Mouse (Mus musculus) hindbrain, embryonic 14.5 days (tissue): Measurements from ENCODE around the gene Sncg. TPM values are rescaled to one million over a fixed set of nuclear protein-coding genes. Genes with fewer than 3 reads are reported as not detected.
A peak's percentile ranks its signal among the peaks of the same experiment; 100 is the strongest.

ENCODE experiments used
- ATAC-seq: fragments of 200-750 bp; cut with Nextera tagmentation; 2 replicates; pipeline ENCODE4 v1.8.0; 2017; ENCODE audit warnings: moderate number of reproducible peaks, mild to moderate bottlenecking, moderate TSS enrichment, moderate library complexity; ENCODE audit not compliant: low FRiP score
- DNase-seq: peaks from one replicate; pipeline ENCODE4 v3.0.0-alpha.2; 2015; ENCODE audit warnings: low spot score
- H3K27ac ChIP-seq: fragments of 300-500 bp; sonication (generic); 2 replicates; pipeline ENCODE4 v1.5.1; 2014; ENCODE audit warnings: mild to moderate bottlenecking, moderate library complexity
- H3K27me3 ChIP-seq: fragments of 300-500 bp; sonication (generic); 2 replicates; pipeline ENCODE4 v1.6.1; 2014; ENCODE audit warnings: mild to moderate bottlenecking, low read length, mixed read lengths; ENCODE audit not compliant: control insufficient read depth, insufficient read depth
- H3K36me3 ChIP-seq: fragments of 300-500 bp; sonication (generic); replicated peaks from 2 replicates; pipeline ENCODE4 v1.6.1; 2014; ENCODE audit not compliant: control insufficient read depth, insufficient read depth
- H3K4me1 ChIP-seq: fragments of 300-500 bp; sonication (generic); replicated peaks from 2 replicates; pipeline ENCODE4 v1.6.1; 2014; ENCODE audit warnings: antibody characterized with exemption, low read length, mixed read lengths; ENCODE audit not compliant: control insufficient read depth, insufficient read depth
- H3K4me2 ChIP-seq: fragments of 300-500 bp; sonication (generic); replicated peaks from 2 replicates; pipeline ENCODE4 v1.6.1; 2014; ENCODE audit warnings: mild to moderate bottlenecking, moderate library complexity
- H3K4me3 ChIP-seq: fragments of 300-500 bp; sonication (generic); replicated peaks from 2 replicates; pipeline ENCODE4 v1.5.1; 2014; ENCODE audit warnings: mild to moderate bottlenecking, low read length
- H3K9ac ChIP-seq: fragments of 300-500 bp; sonication (generic); 2 replicates; pipeline ENCODE4 v1.6.1; 2014
- H3K9me3 ChIP-seq: fragments of 300-500 bp; sonication (generic); 2 replicates; pipeline ENCODE4 v1.6.1; 2016; ENCODE audit warnings: low read length; ENCODE audit not compliant: control insufficient read depth
- WGBS: fragments of 180-500 bp; shearing (Covaris S2); extraction: QIAGEN DNeasy Blood & Tissue Kit; methylation state at CpG from one replicate; pipeline ENCODE4 v1.1.7; 2014; 5-methylcytosine and 5-hydroxymethylcytosine counted together
- polyA plus RNA-seq: library from polyadenylated mRNA; unstranded; fragments of >200 nt; fragmentation: Nextera tagmentation; extraction: Ambion mirVana; gene quantifications from 2 replicates; pipeline ENCODE4 v1.2.1, GENCODE M21; 2014

The Sncg gene
- polyA plus RNA-seq, 1 experiment from 2014 or later: 251 TPM

DNA sequence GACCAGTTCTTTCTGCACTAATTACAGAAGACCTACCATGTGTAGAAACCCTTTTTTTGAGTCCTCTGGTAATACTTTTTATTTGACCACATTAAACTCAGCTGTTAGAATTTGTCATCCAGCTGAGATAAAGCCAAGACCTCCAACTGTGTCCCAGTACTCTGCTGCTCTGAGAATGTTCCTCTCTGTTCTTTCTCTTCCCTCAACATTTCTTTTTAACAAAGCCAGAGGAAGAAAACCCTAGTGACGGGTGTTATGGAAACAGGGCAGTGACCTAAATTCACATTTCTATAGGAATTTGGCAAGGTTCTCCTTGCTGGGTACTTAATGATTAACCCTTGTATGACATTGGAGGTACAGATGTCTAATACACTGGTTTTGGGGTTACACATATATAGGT lies 35.1 kb downstream of the Sncg start:
- no peak overlapping the region for H3K4me3 ChIP-seq
- H3K9ac ChIP-seq: no peak overlapping the region
- peaks cover 97% of the 10 kb centered on the region for H3K36me3 ChIP-seq
- ATAC-seq (no peak), DNase-seq (peak; percentile 33)
- no peak overlapping the region for H3K4me2 ChIP-seq
- H3K27me3 ChIP-seq: no peaks in the 10 kb centered on the region
- H3K9me3 ChIP-seq: no peaks in the 10 kb centered on the region
- H3K27ac ChIP-seq: no peak overlapping the region
- WGBS: 59% methylated on average over 1 of the region's 1 CpGs
- H3K4me1 ChIP-seq: no peaks in the 10 kb centered on the region

DNA sequence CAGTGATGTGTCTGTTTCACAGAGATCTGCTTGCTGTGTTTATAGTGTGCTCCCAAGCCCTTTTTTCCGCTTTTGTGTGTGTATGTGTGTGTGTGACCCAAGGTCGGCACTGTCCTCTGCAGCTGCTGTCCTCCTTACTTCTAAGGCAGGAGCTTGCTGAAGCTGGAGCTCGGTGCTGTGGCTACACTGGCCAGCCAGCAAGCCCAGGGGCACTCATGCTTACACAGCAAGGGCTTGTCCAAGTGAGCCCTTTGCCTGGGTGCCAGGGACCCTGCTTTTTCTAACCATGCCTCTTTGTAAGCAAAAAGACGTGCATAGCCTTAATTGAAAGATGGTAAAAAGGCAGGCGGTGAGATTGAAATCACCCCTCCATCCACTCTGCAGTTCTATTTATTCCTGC lies 42.1 kb downstream of the Sncg start:
- ATAC-seq (peak; percentile 69; the same call in 1 of the 2 replicates), DNase-seq (no peak)
- peak overlapping the region; percentile 69; the same call in 1 of the 2 replicates for H3K27ac ChIP-seq
- H3K4me2 ChIP-seq: no peak overlapping the region
- no peaks in the 10 kb centered on the region for H3K27me3 ChIP-seq
- H3K36me3 ChIP-seq: peaks cover 90% of the 10 kb centered on the region
- WGBS: 80% methylated on average over 5 of the region's 5 CpGs
- no peak overlapping the region for H3K9ac ChIP-seq
- H3K9me3 ChIP-seq: no peaks in the 10 kb centered on the region
- no peak overlapping the region for H3K4me3 ChIP-seq
- H3K4me1 ChIP-seq: no peaks in the 10 kb centered on the region

DNA sequence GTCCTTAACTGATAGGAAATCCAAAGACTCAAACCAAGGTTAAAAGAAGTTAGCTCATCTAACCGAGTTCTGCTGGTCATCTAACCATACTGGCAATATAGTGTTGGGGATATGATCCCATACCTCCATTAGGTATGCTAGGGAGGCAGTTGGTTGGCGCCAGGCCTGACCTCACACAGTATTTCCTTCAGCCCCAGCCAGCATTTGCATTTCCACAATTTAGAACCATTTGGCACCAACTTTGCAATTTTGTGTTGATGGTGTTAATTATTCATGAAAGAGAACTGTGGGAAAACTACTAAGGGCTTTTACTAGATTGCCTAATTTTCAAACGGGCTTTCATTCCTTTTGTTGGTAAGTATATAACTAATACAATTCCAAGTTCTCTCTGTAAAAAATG lies 42.7 kb downstream of the Sncg start:
- ATAC-seq: no peak
- Histone ChIP-seq H3K4me1 (no peaks in the 10 kb centered on the region), H3K27me3 (no peaks in the 10 kb centered on the region), H3K4me3 (no peak overlapping the region), H3K9ac (no peak overlapping the region), H3K36me3 (peaks cover 88% of the 10 kb centered on the region), H3K27ac (peak overlapping the region; percentile 75), H3K4me2 (no peak overlapping the region), H3K9me3 (no peaks in the 10 kb centered on the region)
- 83% methylated on average over 3 of the region's 3 CpGs for WGBS
- no peak for DNase-seq

DNA sequence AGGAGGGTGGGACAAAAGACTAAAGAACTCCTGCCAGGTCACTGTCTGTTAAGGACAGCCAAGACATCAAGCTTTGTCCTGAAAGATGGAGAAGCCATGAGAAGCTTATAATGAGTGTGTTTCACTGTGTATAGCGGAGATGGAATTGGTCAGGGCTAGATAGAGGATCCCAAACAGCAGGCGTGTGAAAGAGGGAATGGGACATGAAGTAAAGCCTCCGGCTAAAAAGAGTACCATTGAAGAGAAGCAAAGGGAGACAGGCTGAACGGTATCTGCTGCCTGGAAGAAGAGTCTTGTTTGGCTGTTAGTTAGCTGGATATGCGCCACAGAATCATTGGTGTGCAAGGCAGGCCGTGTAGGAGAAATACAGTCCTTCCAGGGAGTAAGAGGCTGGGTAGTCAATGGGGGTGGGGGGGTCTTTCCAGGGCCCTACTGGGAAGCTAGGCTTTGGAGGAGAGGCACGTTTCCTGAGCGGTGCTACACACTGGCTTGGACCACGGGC lies 43.9 kb downstream of the Sncg start:
- H3K9ac ChIP-seq: no peak overlapping the region
- no peak overlapping the region for H3K4me2 ChIP-seq
- no peak overlapping the region for H3K4me3 ChIP-seq
- WGBS: 78% methylated on average over 9 of the region's 9 CpGs
- H3K27ac ChIP-seq: peak overlapping the region; percentile 64; the same call in 1 of the 2 replicates
- ATAC-seq (peak; percentile 81), DNase-seq (no peak)
- H3K27me3 ChIP-seq: no peaks in the 10 kb centered on the region
- H3K4me1 ChIP-seq: no peaks in the 10 kb centered on the region
- H3K36me3 ChIP-seq: peaks cover 88% of the 10 kb centered on the region
- no peaks in the 10 kb centered on the region for H3K9me3 ChIP-seq

DNA sequence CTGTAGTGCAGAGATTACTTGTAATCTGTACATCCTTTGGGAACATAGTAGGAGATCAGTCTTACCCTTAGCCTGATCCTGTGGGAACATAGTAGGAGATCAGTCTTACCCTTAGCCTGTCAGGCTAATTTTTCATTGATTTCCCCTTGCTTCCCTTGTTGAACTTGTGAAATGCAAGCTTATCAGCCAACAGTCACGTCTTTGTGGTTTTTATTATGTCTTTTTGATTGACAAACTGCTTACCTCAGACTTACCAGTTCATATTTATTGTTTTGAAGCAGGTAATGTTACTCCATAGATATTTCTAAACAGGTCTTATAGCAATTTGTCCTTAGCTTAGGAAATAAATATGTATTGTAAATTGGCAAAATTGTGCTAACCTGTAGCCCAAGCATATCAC lies 47.0 kb downstream of the Sncg start:
- no peak overlapping the region for H3K27ac ChIP-seq
- H3K4me1 ChIP-seq: no peaks in the 10 kb centered on the region
- no peaks in the 10 kb centered on the region for H3K9me3 ChIP-seq
- 79% methylated on average over 1 of the region's 1 CpGs for WGBS
- DNase-seq: no peak
- H3K4me3 ChIP-seq: no peak overlapping the region
- no peak for ATAC-seq
- H3K9ac ChIP-seq: no peak overlapping the region
- H3K4me2 ChIP-seq: no peak overlapping the region
- H3K36me3 ChIP-seq: peaks cover 84% of the 10 kb centered on the region
- no peaks in the 10 kb centered on the region for H3K27me3 ChIP-seq

DNA sequence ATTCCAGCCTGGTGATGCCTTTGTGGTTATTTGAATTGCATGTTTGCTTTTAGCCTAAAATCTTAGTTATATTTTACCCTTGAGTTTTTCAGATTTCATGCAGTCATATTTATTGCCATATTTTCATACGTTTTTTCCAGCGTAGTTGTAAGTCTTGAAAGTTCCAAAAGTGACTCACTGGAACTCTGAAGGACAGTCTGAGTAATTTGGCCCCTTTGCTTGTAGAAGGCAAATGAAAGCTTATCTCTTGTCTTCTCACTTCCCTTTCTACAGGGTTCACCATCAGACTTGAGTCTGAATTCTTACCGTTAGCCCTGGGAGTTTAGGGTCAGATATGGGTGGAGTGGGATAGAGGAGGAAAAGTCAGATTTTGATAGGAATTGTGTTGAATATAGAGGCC lies 48.0 kb downstream of the Sncg start:
- WGBS: over 99% methylated on average over 3 of the region's 3 CpGs
- Histone ChIP-seq H3K36me3 (peaks cover 80% of the 10 kb centered on the region), H3K9ac (no peak overlapping the region), H3K4me2 (no peak overlapping the region), H3K4me1 (no peaks in the 10 kb centered on the region), H3K27ac (no peak overlapping the region), H3K9me3 (no peaks in the 10 kb centered on the region), H3K4me3 (no peak overlapping the region), H3K27me3 (no peaks in the 10 kb centered on the region)
- DNase-seq: no peak
- no peak for ATAC-seq

DNA sequence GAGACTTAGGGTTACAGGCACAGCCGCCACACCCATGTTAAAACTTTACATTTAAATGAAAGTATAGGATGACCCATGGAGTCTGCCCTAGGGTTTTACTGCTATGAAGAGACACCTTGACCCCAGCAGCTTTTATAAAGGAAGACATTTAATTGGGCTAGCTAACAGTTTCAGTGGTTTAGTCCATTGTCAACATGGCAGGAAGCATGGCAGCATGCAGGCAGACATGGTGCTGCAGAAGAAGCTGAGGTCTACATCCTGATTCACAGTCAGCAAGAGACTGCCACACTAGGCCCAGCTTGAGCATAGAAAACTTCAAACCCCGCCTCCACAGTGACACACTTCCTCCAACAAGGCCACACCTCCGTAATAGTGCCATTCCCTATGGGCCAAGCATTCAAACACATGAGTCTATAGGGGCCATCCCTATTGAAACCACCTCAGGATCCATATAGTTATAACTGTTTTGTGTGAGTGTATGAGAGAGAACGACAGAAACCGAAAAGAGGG lies 51.0 kb downstream of the Sncg start:
- Histone ChIP-seq H3K9ac (no peak overlapping the region), H3K4me2 (no peak overlapping the region), H3K36me3 (peaks cover 80% of the 10 kb centered on the region), H3K27me3 (no peaks in the 10 kb centered on the region), H3K4me1 (no peaks in the 10 kb centered on the region), H3K27ac (no peak overlapping the region), H3K4me3 (no peak overlapping the region), H3K9me3 (no peaks in the 10 kb centered on the region)
- DNase-seq (no peak), ATAC-seq (no peak)
- 96% methylated on average over 5 of the region's 5 CpGs for WGBS

Other genes starting within 250 kb of the Sncg start
- 0.13 and 0.14 TPM in 2 replicates for gene Npy4r, start 222.3 kb downstream of the Sncg start, polyA plus RNA-seq
- gene Gprin2, start 173.1 kb downstream of the Sncg start, polyA plus RNA-seq: 4.4 and 5.4 TPM in 2 replicates
- 0.42 and 0.79 TPM in 2 replicates for gene Syt15, start 155.2 kb downstream of the Sncg start, polyA plus RNA-seq
- gene Shld2, start 64.3 kb downstream of the Sncg start, polyA plus RNA-seq: 5.5 and 8.2 TPM in 2 replicates
- gene Glud1, start 64.1 kb downstream of the Sncg start, polyA plus RNA-seq: 131 and 145 TPM in 2 replicates
- gene Fam25c, start 19.4 kb downstream of the Sncg start, polyA plus RNA-seq: not detected in 2 replicates
- gene Mmrn2, start 676 bp upstream of the Sncg start, polyA plus RNA-seq: 4.5 and 5.3 TPM in 2 replicates
- gene Bmpr1a, start 128.6 kb upstream of the Sncg start, polyA plus RNA-seq: 25.7 and 26.3 TPM in 2 replicates
- gene 9230112D13Rik, start 148.0 kb upstream of the Sncg start, polyA plus RNA-seq: not detected in 2 replicates
- gene Ldb3, start 213.9 kb upstream of the Sncg start, polyA plus RNA-seq: 0.68 and 0.76 TPM in 2 replicates
- not detected in 2 replicates for gene Opn4, start 225.4 kb upstream of the Sncg start, polyA plus RNA-seq